Mouse (Mus musculus): ENCODE data around the gene Gpm6b.

Gene Gpm6b

GRCm38 (mm10) chrX:166302791-166303190 is 64.1 kb downstream of the Gpm6b start:
- in situ Hi-C loops (cut with MboI, MseI): no loop called here

GRCm38 (mm10) chrX:166304355-166304754 is 65.6 kb downstream of the Gpm6b start:
- in situ Hi-C loops (cut with MboI, MseI): no loop called here

- in situ Hi-C loops (cut with MboI, MseI): no loop called here
Measured at GRCm38 (mm10) chrX:166307437-166308222, 68.9 kb downstream of the Gpm6b start.

GRCm38 (mm10) chrX:166308798-166309197 is 70.1 kb downstream of the Gpm6b start:
- in situ Hi-C loops (cut with MboI, MseI): no loop called here

GRCm38 (mm10) chrX:166315251-166315650 is 76.5 kb downstream of the Gpm6b start:
- in situ Hi-C loops (cut with MboI, MseI): no loop called here

GRCm38 (mm10) chrX:166316552-166317375 is 78.1 kb downstream of the Gpm6b start:
- in situ Hi-C loops (cut with MboI, MseI): no loop called here

GRCm38 (mm10) chrX:166317376-166317679 is 78.6 kb downstream of the Gpm6b start:
- in situ Hi-C loops (cut with MboI, MseI): no loop called here

GRCm38 (mm10) chrX:166323226-166323625 is 84.5 kb downstream of the Gpm6b start:
- in situ Hi-C loops (cut with MboI, MseI): loop anchor here in 1 of 2 experiments (10.0 kb wide), 1 partner anchor 138 kb away; no protein-coding TSS in a partner anchor

- in situ Hi-C loops (cut with MboI, MseI): loop anchor here in 1 of 2 experiments (10.0 kb wide), 1 partner anchor 143 kb away; no protein-coding TSS in a partner anchor
Measured at GRCm38 (mm10) chrX:166327621-166328020, 88.9 kb downstream of the Gpm6b start.

- in situ Hi-C loops (cut with MboI, MseI): loop anchor here in 1 of 2 experiments (10.0 kb wide), 1 partner anchor 144 kb away; no protein-coding TSS in a partner anchor
Measured at GRCm38 (mm10) chrX:166328219-166328901, 89.6 kb downstream of the Gpm6b start.

GRCm38 (mm10) chrX:166328904-166329451 is 90.3 kb downstream of the Gpm6b start:
- in situ Hi-C loops (cut with MboI, MseI): loop anchor here in 1 of 2 experiments (10.0 kb wide), 1 partner anchor 144 kb away; no protein-coding TSS in a partner anchor

- in situ Hi-C loops (cut with MboI, MseI): no loop called here
Measured at GRCm38 (mm10) chrX:166334516-166335136, 95.9 kb downstream of the Gpm6b start.

GRCm38 (mm10) chrX:166338353-166338752 is 99.6 kb downstream of the Gpm6b start:
- in situ Hi-C loops (cut with MboI, MseI): no loop called here

- in situ Hi-C loops (cut with MboI, MseI): no loop called here
Measured at GRCm38 (mm10) chrX:166338784-166339520, 100.2 kb downstream of the Gpm6b start.

- in situ Hi-C loops (cut with MboI, MseI): loop anchor here in 1 of 2 experiments (5.0 kb wide), 1 partner anchor 173 kb away; no protein-coding TSS in a partner anchor
Measured at GRCm38 (mm10) chrX:166339911-166340310, 101.2 kb downstream of the Gpm6b start.

GRCm38 (mm10) chrX:166341795-166342194 is 103.1 kb downstream of the Gpm6b start:
- in situ Hi-C loops (cut with MboI, MseI): loop anchor here in 1 of 2 experiments (5.0 kb wide), 1 partner anchor 174 kb away; no protein-coding TSS in a partner anchor

- in situ Hi-C loops (cut with MboI, MseI): loop anchor here in 1 of 2 experiments (5.0 kb wide), 1 partner anchor 177 kb away; no protein-coding TSS in a partner anchor
Measured at GRCm38 (mm10) chrX:166344228-166345015, 105.7 kb downstream of the Gpm6b start.

- in situ Hi-C loops (cut with MboI, MseI): no loop called here
Measured at GRCm38 (mm10) chrX:166348086-166348485, 109.4 kb downstream of the Gpm6b start.

GRCm38 (mm10) chrX:166348634-166349033 is 109.9 kb downstream of the Gpm6b start:
- in situ Hi-C loops (cut with MboI, MseI): no loop called here

All from T-helper 17 cell (primary cell).